Mouse (Mus musculus) heart, adult 11 months (tissue): ENCODE data around the gene Pak1.

ENCODE experiments used
- DNase-seq: peaks from one replicate; pipeline ENCODE4 v3.0.0; 2022

Pak1 gene

DNA sequence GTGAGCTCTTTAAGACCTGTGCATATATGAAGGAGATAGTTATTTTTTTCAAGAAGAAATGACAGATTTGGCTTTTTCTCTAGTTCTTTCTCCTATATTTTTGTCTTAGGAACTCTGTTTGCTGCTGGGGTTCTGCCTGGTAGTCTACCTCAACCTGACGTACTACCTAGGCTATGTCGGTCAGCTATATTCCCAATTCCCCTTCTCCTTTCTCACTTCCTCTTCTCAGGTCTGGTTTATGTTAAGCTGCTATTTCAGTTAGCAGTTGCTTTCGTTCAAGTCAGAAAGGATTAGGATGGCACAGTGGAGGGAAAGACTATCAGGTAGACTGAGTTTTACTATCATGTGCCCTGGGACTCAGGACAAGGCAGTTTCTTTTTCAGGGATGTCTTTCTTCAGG is 75.2 kb downstream of the Pak1 start:
- DNase-seq: no peak

DNA sequence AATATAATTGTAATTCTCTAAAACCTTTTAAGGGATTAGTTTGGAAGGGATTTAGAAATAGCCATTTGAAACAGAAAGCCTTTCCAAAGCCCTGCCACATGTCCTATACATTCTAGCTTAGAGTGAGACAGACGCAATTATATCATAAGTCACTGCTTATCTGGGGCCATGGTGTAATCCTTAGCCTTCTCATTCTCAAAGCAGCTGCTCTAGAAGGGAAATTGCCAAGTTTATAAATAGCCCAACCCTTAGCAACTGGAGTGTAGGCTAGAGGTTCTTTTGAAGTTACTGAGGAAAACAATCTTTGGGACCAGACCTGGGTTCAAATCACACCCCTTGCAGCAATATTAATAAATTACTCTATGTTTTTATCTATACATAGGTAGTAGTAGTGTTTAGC is 76.2 kb downstream of the Pak1 start:
- DNase-seq: peak; percentile 17

DNA sequence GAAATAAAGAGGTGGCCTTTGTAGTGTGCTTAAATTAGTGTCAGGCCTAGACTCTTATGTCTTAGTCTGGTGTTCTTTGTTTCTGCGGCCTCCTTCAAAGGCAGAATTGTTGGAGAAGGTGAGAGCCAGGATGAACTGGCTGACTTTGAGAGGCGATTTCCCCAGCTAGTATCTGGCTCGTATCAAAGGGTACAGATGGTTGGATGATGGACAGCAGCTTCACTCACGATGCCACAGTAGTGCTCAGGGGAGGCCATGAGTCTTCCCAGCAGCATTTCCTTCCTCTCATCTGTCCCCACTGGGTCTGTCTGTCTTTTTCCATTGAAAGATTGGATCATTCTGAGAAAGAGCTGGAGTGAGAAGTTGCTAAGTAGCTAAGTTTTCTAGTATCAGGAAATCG is 79.5 kb downstream of the Pak1 start:
- peak; percentile 15 for DNase-seq

DNA sequence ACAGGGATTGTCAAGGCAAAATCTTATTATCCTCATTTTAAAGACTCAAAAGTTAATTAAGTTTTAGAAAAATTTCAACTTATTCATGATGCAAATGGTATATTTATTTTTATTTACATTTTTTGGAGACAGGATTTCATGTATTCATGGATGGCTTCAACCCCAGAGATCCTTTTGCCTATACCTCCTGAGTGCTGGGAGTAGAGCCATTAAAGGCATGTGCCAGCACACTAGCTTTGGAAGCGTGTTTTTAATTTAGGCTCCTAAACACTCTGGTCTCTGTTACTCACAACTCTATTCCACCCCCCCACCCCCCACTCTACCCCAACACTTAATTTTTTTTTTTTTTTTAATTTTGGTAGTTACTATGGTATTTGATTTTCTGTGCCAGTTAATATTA is 80.4 kb downstream of the Pak1 start:
- DNase-seq: peak; percentile 5

DNA sequence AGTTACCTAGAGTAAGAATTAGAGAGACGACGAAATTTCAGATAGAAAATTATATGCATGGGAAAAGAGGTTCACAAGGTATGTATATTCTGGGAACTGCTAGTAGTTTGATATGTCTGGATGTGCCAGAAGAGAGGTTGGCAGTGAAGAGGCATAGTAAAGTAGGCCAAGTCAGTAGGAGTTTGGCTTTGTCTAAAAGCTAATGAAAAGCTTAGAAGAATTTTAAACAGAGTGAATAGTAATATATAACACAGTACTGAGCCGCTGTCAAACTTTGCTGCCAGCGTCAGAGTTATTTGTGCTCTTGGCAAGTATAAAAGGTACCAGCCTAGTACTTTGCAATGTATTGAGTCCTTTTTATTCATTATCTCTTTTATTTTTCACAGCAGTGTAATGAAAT is 84.1 kb downstream of the Pak1 start:
- peak; percentile 1 for DNase-seq

DNA sequence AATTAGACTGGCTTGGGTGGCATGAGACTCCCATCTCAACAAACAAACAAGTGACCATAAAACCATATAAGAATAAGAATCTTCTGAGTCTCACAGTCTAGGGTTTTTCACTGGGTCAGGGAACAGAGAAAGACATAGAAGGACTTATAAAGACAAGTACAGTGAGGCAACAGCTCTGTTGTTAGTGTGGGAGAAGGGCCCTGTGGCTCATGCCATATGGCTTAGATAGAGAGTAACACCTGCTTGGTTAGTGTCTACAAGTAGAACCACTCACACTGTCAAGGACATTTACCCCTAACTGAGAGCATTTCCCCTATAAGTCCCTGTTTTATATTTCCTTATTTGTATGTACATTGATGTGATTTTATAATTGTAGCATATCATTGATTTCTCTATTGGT is 85.0 kb downstream of the Pak1 start:
- peak; percentile 2 for DNase-seq

DNA sequence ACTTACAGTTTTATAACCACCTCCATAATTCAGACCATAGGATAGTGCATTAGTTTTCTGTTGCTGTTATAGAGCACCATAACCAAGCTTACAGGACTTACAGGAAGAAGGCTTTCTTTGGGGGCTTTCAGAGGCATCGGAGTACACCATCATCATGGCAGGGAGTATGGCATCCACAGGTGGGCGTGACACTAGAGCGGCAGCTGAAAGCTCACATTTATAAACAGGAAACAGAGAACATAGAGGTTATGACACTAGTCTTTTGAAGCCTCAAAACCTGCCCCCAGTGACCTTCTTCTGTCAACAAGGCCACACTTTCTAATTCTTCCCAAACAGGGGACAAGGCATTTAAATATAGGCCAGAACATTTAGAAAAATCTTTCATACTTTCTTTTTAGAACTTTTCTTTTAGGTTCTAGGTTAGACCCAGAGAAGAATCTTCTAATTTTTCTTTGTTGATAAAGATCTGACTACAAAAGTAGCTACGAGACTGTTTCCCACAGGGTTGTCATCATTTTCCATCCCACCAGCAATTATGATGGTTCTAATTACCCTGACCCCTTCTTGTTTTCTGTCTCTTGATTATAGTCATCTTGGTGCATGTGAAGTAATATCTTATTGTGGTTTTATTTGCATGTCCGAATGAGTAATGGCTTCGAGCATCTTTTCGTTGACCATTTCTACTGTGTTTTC is 89.7 kb downstream of the Pak1 start:
- DNase-seq: no peak

DNA sequence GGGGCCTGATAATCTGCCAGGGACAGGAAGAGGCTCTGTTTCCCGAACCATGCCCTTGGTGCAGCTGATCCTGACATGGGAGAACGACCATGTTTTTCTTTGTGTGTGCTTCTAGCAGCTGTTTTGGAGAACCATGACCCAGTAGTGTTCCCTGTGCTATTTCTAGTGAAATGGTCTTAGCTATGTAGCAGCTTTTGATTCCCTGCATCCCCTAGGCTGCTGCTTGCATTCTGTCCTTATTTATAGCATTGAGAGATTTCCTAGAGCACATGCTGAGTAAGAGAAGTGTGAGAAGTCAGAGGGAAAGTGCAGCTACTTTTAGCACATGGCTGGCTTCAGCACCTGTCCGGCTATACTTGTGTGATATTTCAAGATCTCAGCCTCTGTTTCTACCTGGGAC is 123.3 kb downstream of the Pak1 start:
- DNase-seq: no peak

DNA sequence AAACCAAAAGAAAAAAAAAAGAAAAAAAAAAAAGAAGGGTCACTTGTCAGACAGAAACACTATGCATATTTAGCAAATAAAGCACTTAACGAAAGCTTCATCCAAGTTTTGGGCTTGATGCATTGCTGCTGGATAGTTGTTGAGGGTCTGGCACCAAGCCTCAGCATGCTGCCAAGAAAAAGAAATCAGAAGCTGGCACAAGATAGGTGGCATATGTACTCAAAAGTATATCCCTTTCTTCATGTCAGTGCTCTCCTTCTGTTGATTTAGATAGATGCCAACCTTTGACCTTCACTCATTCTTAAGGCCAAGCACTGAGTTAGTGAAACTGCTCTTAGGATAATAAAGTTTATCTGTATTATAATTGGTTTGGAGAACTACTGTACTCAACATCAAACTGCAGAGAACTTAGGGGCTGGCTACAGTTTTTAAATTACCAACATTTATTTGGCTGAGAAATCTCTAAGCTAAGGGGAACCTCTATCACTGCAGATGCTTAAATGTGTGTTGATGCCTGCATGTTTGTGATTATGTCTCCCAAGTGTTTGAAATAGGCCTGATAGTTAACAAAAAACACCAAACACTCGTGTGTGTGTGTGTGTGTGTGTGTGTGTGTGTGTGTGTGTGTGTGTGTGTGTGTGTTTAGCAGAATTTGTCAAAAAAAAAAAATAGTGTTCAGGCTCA is 126.6 kb downstream of the Pak1 start:
- peak; percentile 39 for DNase-seq

DNA sequence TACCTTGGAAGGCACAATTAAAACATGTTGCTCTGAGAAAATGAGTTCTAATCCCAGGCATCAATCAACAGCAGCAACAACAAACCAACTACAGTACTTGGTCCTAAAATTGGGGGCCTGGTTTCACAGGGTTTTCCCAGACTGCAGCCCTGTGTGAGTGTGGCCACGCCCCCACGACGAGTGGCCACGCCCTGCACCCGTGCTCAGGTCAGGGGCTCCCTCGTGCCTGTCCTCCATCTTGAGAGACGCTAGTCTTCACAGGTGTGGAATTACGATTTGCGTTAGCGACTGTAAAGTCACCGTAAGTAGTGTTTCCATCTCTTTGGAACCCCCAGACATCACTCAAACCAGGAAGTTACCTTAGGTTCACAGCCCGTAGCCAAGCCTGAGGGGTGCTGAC is 131.4 kb downstream of the Pak1 start, which contains the start of gene Gdpd4:
Gdpd4 (plus strand) TSS at position 214 of the 400 bp plus-strand sequence.
- DNase-seq: no peak

DNA sequence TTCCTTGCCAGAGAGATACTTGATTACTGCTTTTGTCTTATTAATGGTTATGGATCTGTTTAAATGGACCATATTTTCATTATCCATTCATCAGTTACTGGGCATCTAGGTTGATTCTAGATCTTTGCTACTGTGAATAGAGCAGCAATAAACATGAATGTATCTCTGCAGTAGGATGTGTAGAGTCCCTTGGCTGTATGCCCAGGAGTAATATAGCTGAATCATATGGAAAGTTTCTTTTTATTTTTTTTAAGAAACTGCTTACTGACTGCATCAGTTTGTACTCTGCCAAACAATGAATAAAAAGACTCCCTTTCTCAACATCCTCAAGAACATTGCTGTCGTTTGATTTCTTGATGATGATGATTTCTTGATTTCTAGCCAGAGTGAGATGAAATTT is 137.5 kb downstream of the Pak1 start:
- DNase-seq: no peak

DNA sequence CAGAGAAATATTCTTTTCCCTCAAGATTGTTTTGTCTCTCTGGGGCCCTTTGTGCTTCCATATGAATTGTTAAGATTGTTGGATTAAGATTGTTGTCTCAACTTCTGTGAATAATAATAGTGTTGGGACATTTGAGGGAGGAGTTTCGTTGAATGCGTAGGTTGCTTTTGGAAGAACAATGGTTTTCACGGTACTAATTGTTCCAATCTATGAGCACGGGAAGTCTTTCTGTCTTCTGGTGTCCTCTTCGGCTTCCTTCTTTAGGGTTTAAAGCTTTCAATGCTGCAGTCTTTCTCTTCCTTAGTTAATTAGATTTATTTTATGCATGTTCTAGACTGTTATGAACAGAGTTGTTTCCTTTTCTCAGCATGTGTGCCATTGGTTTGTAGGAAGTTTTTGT is 138.6 kb downstream of the Pak1 start:
- no peak for DNase-seq

DNA sequence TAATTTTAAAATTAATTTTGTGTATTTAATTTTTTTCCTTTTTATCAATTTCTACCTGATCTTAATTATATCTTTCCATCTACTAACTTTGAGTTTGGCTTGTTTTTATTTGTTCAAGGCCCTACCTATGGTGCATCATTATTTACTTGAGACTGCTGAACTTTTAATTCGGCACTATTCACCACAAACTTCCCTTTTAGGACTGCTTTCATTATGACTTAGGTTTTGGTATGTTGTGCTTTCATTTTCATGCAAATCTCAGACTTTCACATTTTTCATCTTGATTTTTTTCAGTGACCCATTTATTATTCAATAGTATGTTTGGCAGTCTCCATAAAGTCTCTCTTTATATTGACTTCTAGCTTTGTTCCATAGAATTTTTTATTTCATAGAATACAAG is 156.1 kb downstream of the Pak1 start:
- no peak for DNase-seq
